Mouse (Mus musculus) Patski (cell line): ENCODE results near the gene Sun5. TPM values are rescaled to one million over a fixed set of nuclear protein-coding genes. Genes with fewer than 3 reads are reported as not detected.

ENCODE experiments used
- ATAC-seq: fragments of 100-300 bp; one replicate; pipeline ENCODE4 v1.8.0; 2021
- CTCF ChIA-PET: fragments of 350-600 bp; sonication (Branson Sonifier 250); formaldehyde crosslinking; loops from one replicate; lab custom pipeline; 2022; ENCODE audit warnings: inconsistent platforms; lab: Charles Lee
- POLR2A ChIA-PET: fragments of 350-600 bp; sonication (Branson Sonifier 250); formaldehyde crosslinking; loops from one replicate; lab custom pipeline; 2022; ENCODE audit warnings: antibody characterized with exemption, inconsistent platforms; lab: Charles Lee
- DNase-seq: peaks from one replicate; pipeline ENCODE4 v3.0.0-alpha.2; 2011; ENCODE audit warnings: low read depth, low spot score
- H3K27me3 ChIP-seq: fragments of 371-371 bp; one replicate; pipeline ENCODE4 v1.5.1; 2021
- CTCF ChIP-seq: fragments of 100-300 bp; IDR thresholded peaks from one replicate; pipeline ENCODE4 v1.5.1; 2021
- in situ Hi-C: fragments of 300-500 bp; cut with MboI; formaldehyde crosslinking; loops from 3 replicates; pipeline ENCODE4 v1.11.1; 2018; ENCODE audit warnings: low pct_unique_long_range_greater_than_20kb, mixed read lengths
- polyA plus RNA-seq: library from polyadenylated mRNA; unstranded; gene quantifications from one replicate; pipeline ENCODE4 v1.2.3, GENCODE M21; 2021

The Sun5 gene
- not detected for polyA plus RNA-seq

DNA sequence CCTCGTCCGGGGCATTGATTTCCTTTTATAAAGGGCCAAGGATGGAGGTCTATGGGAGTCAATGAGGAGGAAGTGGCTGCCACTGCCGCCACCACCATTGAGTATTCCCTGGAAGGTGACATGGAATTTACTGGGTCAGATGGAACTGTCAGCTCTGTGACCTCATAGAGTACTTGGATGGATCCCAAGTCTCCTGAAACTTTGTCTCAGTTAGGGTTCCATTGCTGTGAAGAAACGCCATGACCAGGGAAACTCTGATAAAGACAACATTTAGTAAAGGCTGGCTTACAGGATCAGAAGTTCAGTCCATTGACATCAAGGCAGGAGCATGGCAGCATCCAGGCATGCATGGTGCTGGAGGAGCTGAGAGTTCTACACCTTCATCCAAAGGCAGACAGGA is at the start of gene Sun5:
Gene Sun5 (minus strand): TSS at position 101 of the 400 bp plus-strand sequence.
- DNase-seq: no peak
- in situ Hi-C loops: no loop called here
- peaks cover 4% of the 10 kb centered on the region for H3K27me3 ChIP-seq
- ChIA-PET CTCF (no interaction called here), POLR2A (interaction anchor here (1.3 kb wide), 1 partner anchor 12 kb away, joined by 3 read pairs; no protein-coding TSS in a partner anchor)
- TF ChIP-seq CTCF: no peak
- no peak for ATAC-seq

- in situ Hi-C loops: no loop called here
- ATAC-seq: no peak
- no peak for TF ChIP-seq CTCF
- H3K27me3 ChIP-seq: peaks cover 22% of the 10 kb centered on the region
- POLR2A ChIA-PET: no interaction called here
- DNase-seq: no peak
- CTCF ChIA-PET: no interaction called here
Observed at GRCm38 (mm10) chr2:153917930-153918329, 47.0 kb upstream of the Sun5 start, which contains the start of gene Bpifb3. Bpifb3 (plus strand) TSS chr2:153918230.

- ATAC-seq: no peak
- CTCF ChIA-PET: no interaction called here
- in situ Hi-C loops: no loop called here
- peaks cover 10% of the 10 kb centered on the region for H3K27me3 ChIP-seq
- POLR2A ChIA-PET: no interaction called here
- no peak for DNase-seq
- no peak for TF ChIP-seq CTCF
Observed at GRCm38 (mm10) chr2:153914151-153914550, 43.3 kb upstream of the Sun5 start.

- in situ Hi-C loops: no loop called here
- CTCF ChIA-PET: no interaction called here
- H3K27me3 ChIP-seq: peaks cover 28% of the 10 kb centered on the region
- POLR2A ChIA-PET: no interaction called here
- DNase-seq: no peak
- TF ChIP-seq CTCF: no peak
- no peak for ATAC-seq
Observed at GRCm38 (mm10) chr2:153906626-153907025, 35.7 kb upstream of the Sun5 start.

DNA sequence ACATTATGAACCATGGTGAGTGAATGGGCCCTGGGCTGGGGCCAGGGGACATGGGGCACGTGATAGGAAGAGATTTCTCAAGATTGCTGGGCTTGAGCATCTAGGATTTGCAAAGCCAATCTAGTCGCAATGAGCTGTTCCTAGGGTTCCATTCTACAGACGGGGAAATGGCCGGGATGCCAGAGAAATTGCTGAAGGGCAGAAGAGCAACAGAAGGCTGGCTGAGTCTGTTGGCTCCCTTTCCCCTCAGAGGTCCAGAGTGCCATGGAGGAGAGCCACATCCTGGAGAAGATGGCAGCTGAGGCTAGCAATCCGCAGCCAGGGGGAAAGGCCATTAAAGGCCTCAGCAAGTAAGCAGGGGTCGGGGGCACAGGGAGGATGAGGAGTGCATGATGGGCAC is 31.8 kb upstream of the Sun5 start:
- ATAC-seq: no peak
- no peak for DNase-seq

GRCm38 (mm10) chr2:153900088-153900487 is 29.2 kb upstream of the Sun5 start, which contains the start of gene Bpifb6:
Bpifb6 (plus strand) TSS chr2:153900388.
- DNase-seq: no peak
- ChIA-PET CTCF (interaction anchor here (0.9 kb wide), 1 partner anchor 13 kb away, joined by 3 read pairs; no protein-coding TSS in a partner anchor), POLR2A (no interaction called here)
- ATAC-seq: no peak
- H3K27me3 ChIP-seq: peaks cover 21% of the 10 kb centered on the region
- no peak for TF ChIP-seq CTCF
- in situ Hi-C loops: no loop called here

More for the DNA sequence above, 31.8 kb upstream of the Sun5 start:
- POLR2A ChIA-PET: no interaction called here
- in situ Hi-C loops: no loop called here
- no peak for TF ChIP-seq CTCF
- H3K27me3 ChIP-seq: peaks cover 28% of the 10 kb centered on the region
- CTCF ChIA-PET: no interaction called here

GRCm38 (mm10) chr2:153899111-153899510 is 28.2 kb upstream of the Sun5 start:
- no peak for DNase-seq
- POLR2A ChIA-PET: no interaction called here
- CTCF ChIA-PET: no interaction called here
- TF ChIP-seq CTCF: no peak
- H3K27me3 ChIP-seq: peaks cover 24% of the 10 kb centered on the region
- no peak for ATAC-seq
- in situ Hi-C loops: no loop called here

DNA sequence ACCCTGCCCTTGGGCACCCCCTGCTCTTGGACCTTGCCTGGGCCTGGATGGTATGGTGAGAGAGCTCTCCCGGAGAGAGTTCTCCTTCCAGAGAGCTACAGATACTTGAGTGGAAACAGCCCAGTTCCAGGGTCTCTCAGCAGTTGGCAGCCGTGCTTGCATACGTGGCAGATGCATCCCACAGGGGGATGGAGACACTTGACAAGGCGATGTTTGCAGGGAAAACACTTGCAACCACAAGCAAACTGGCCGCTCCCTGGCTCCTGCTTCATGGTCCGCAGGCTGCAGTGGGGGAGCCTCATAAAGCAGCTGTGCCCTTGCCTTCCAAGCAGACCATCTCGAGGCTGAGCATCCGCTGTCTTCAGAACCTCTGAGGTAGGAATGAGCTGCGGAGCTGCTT is 3.9 kb upstream of the Sun5 start, which contains the start of gene Bpifb2:
Gene Bpifb2 (plus strand): TSS at position 301 of the 400 bp plus-strand sequence.
- ATAC-seq (no peak), DNase-seq (no peak)
- POLR2A ChIA-PET: no interaction called here

DNA sequence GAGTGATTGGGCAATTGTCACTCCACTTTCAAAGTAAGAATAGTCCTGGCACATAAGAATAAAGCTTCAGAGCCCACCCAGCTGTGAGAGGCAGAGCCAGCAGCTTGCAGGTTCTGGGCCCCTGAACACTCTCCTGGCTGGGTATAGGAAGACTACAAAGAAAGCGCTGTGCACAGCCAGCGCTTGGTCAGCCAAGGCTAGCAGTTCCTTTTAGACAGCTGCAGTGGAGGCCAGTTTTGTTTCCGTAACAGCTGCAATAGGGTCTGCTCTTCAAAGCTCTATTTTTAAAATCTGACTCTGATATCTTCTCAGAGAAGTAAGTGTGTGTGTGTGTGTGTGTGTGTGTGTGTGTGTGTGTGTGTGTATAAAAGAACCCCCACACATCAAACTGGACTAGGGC is 8.9 kb downstream of the Sun5 start:
- ATAC-seq: no peak
- H3K27me3 ChIP-seq: peaks cover 14% of the 10 kb centered on the region
- ChIA-PET CTCF (no interaction called here), POLR2A (no interaction called here)
- DNase-seq: no peak
- no peak for TF ChIP-seq CTCF
- in situ Hi-C loops: no loop called here

More for the DNA sequence above, 3.9 kb upstream of the Sun5 start, which contains the start of gene Bpifb2:
- peaks cover 11% of the 10 kb centered on the region for H3K27me3 ChIP-seq
- CTCF ChIA-PET: no interaction called here
- in situ Hi-C loops: no loop called here
- no peak for TF ChIP-seq CTCF

- DNase-seq: no peak
- ATAC-seq: no peak
- POLR2A ChIA-PET: interaction anchor here (0.6 kb wide), 1 partner anchor 73 kb away, joined by 5 read pairs; no protein-coding TSS in a partner anchor
- CTCF ChIA-PET: no interaction called here
- TF ChIP-seq CTCF: no peak
- in situ Hi-C loops: no loop called here
- H3K27me3 ChIP-seq: peaks cover 23% of the 10 kb centered on the region
Observed at GRCm38 (mm10) chr2:153860715-153861114, 10.2 kb downstream of the Sun5 start.

DNA sequence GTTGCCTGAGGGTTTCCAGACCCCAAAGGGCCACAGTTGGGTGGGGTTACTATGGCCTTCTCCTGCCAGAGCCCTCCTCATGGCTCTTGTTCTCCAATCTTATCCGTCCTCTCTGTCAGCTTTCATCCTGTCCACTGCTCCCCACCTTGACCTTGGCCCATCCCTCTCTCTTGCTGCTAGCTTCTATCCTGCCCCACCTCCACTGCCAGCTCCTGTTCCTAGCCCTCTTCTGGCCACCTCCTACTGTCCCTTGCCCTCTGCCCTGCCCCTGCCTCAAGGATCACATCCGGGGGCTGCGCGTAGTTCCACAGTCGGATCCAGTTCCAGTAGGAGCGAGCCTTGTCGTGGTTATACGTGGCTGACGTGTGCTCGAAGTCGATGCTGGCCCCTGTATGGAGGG is 10.6 kb downstream of the Sun5 start:
- in situ Hi-C loops: no loop called here
- CTCF ChIA-PET: no interaction called here
- TF ChIP-seq CTCF: no peak
- ATAC-seq (no peak), DNase-seq (no peak)
- POLR2A ChIA-PET: interaction anchor here (0.6 kb wide), 1 partner anchor 74 kb away, joined by 5 read pairs; no protein-coding TSS in a partner anchor
- H3K27me3 ChIP-seq: peaks cover 21% of the 10 kb centered on the region
